Mouse (Mus musculus): Measurements from ENCODE around the gene Myl6b. TPM values are rescaled to one million over a fixed set of nuclear protein-coding genes. Genes with fewer than 3 reads are reported as not detected.

Gene Myl6b
- polyA plus RNA-seq, 1 experiment = 16.7 TPM

- no peaks in the 10 kb centered on the region for H3K79me2 ChIP-seq (ENCODE audit: control insufficient read depth, insufficient read depth)
- TF ChIP-seq FOSL1 (IDR thresholded peaks at IDR 0.05; ENCODE audit: insufficient read depth, low read length, poor library complexity, severe bottlenecking) = no peak
- no peak for TF ChIP-seq MYOG (IDR thresholded peaks at IDR 0.05; ENCODE audit: control insufficient read depth, extremely low read depth, insufficient read length)
- no peak for TF ChIP-seq CEBPB (IDR thresholded peaks at IDR 0.05; ENCODE audit: low read depth)
- no peak for TF ChIP-seq CTCF (IDR thresholded peaks at IDR 0.05; ENCODE audit: control insufficient read depth, insufficient read depth, insufficient read length)
- no peak for TF ChIP-seq MAX (IDR thresholded peaks at IDR 0.05)
- TF ChIP-seq USF1 (IDR thresholded peaks at IDR 0.05; ENCODE audit: low read depth) = no peak
- no peak for TF ChIP-seq MYOD1 (IDR thresholded peaks at IDR 0.05; ENCODE audit: control insufficient read depth, insufficient read length, low read depth)
- H3K79me3 ChIP-seq (ENCODE audit: low read depth) = no peaks in the 10 kb centered on the region
- H3K4me3 ChIP-seq (ENCODE audit: insufficient read depth, poor library complexity, severe bottlenecking) = no peak overlapping the region
- no peak overlapping the region for H3ac ChIP-seq (ENCODE audit: control insufficient read depth, insufficient read length, low read depth)
- peaks cover 71% of the 10 kb centered on the region for H3K36me3 ChIP-seq (ENCODE audit: control insufficient read depth, insufficient read depth)
- no peaks in the 10 kb centered on the region for H3K27me3 ChIP-seq (ENCODE audit: control insufficient read depth, insufficient read depth, insufficient read length)
These were observed 13.3 kb upstream of the Myl6b start for GRCm38 (mm10) chr10:128511761-128512160.

- peaks cover 65% of the 10 kb centered on the region for H3K36me3 ChIP-seq (ENCODE audit: control insufficient read depth, insufficient read depth)
- H3K79me2 ChIP-seq (ENCODE audit: control insufficient read depth, insufficient read depth) = no peaks in the 10 kb centered on the region
- no peak overlapping the region for H3K4me3 ChIP-seq (ENCODE audit: insufficient read depth, poor library complexity, severe bottlenecking)
- H3K79me3 ChIP-seq (ENCODE audit: low read depth) = no peaks in the 10 kb centered on the region
- no peak overlapping the region for H3ac ChIP-seq (ENCODE audit: control insufficient read depth, insufficient read length, low read depth)
- H3K27me3 ChIP-seq (ENCODE audit: control insufficient read depth, insufficient read depth, insufficient read length) = no peaks in the 10 kb centered on the region
- no peak for TF ChIP-seq FOSL1 (IDR thresholded peaks at IDR 0.05; ENCODE audit: insufficient read depth, low read length, poor library complexity, severe bottlenecking)
- TF ChIP-seq CTCF (IDR thresholded peaks at IDR 0.05; ENCODE audit: control insufficient read depth, insufficient read depth, insufficient read length) = no peak
- TF ChIP-seq MYOD1 (IDR thresholded peaks at IDR 0.05; ENCODE audit: control insufficient read depth, insufficient read length, low read depth) = no peak
- no peak for TF ChIP-seq CEBPB (IDR thresholded peaks at IDR 0.05; ENCODE audit: low read depth)
- no peak for TF ChIP-seq MYOG (IDR thresholded peaks at IDR 0.05; ENCODE audit: control insufficient read depth, extremely low read depth, insufficient read length)
- TF ChIP-seq MAX (IDR thresholded peaks at IDR 0.05) = no peak
- TF ChIP-seq USF1 (IDR thresholded peaks at IDR 0.05; ENCODE audit: low read depth) = no peak
These were observed 12.7 kb upstream of the Myl6b start for GRCm38 (mm10) chr10:128511189-128511588.

GRCm38 (mm10) chr10:128510301-128510700 is 11.8 kb upstream of the Myl6b start:
- no peaks in the 10 kb centered on the region for H3K79me2 ChIP-seq (ENCODE audit: control insufficient read depth, insufficient read depth)
- no peak overlapping the region for H3ac ChIP-seq (ENCODE audit: control insufficient read depth, insufficient read length, low read depth)
- TF ChIP-seq MYOD1 (IDR thresholded peaks at IDR 0.05; ENCODE audit: control insufficient read depth, insufficient read length, low read depth) (no peak), USF1 (IDR thresholded peaks at IDR 0.05; ENCODE audit: low read depth) (no peak)
- H3K27me3 ChIP-seq (ENCODE audit: control insufficient read depth, insufficient read depth, insufficient read length) = no peaks in the 10 kb centered on the region
- H3K36me3 ChIP-seq (ENCODE audit: control insufficient read depth, insufficient read depth) = peaks cover 57% of the 10 kb centered on the region
- H3K79me3 ChIP-seq (ENCODE audit: low read depth) = no peaks in the 10 kb centered on the region
- no peak overlapping the region for H3K4me3 ChIP-seq (ENCODE audit: insufficient read depth, poor library complexity, severe bottlenecking)

- no peak for TF ChIP-seq CEBPB (IDR thresholded peaks at IDR 0.05; ENCODE audit: low read depth)
- no peak for TF ChIP-seq FOSL1 (IDR thresholded peaks at IDR 0.05; ENCODE audit: insufficient read depth, low read length, poor library complexity, severe bottlenecking)
- TF ChIP-seq MAX (IDR thresholded peaks at IDR 0.05) = no peak
- TF ChIP-seq CTCF (IDR thresholded peaks at IDR 0.05; ENCODE audit: control insufficient read depth, insufficient read depth, insufficient read length) = no peak
- TF ChIP-seq USF1 (IDR thresholded peaks at IDR 0.05; ENCODE audit: low read depth) = no peak
- no peak overlapping the region for H3ac ChIP-seq (ENCODE audit: control insufficient read depth, insufficient read length, low read depth)
These were observed 11.3 kb upstream of the Myl6b start for GRCm38 (mm10) chr10:128509831-128510230.

GRCm38 (mm10) chr10:128509203-128509602 is 10.7 kb upstream of the Myl6b start:
- no peak for TF ChIP-seq CTCF (IDR thresholded peaks at IDR 0.05; ENCODE audit: control insufficient read depth, insufficient read depth, insufficient read length)
- TF ChIP-seq CEBPB (IDR thresholded peaks at IDR 0.05; ENCODE audit: low read depth) = no peak
- TF ChIP-seq MYOD1 (IDR thresholded peaks at IDR 0.05; ENCODE audit: control insufficient read depth, insufficient read length, low read depth) = no peak
- no peak for TF ChIP-seq USF1 (IDR thresholded peaks at IDR 0.05; ENCODE audit: low read depth)
- no peak for TF ChIP-seq MYOG (IDR thresholded peaks at IDR 0.05; ENCODE audit: control insufficient read depth, extremely low read depth, insufficient read length)
- TF ChIP-seq MAX (IDR thresholded peaks at IDR 0.05) = no peak
- no peak for TF ChIP-seq FOSL1 (IDR thresholded peaks at IDR 0.05; ENCODE audit: insufficient read depth, low read length, poor library complexity, severe bottlenecking)
- H3K79me3 ChIP-seq (ENCODE audit: low read depth) = no peaks in the 10 kb centered on the region
- no peak overlapping the region for H3K4me3 ChIP-seq (ENCODE audit: insufficient read depth, poor library complexity, severe bottlenecking)
- no peak overlapping the region for H3ac ChIP-seq (ENCODE audit: control insufficient read depth, insufficient read length, low read depth)
- H3K79me2 ChIP-seq (ENCODE audit: control insufficient read depth, insufficient read depth) = no peaks in the 10 kb centered on the region
- H3K36me3 ChIP-seq (ENCODE audit: control insufficient read depth, insufficient read depth) = peaks cover 46% of the 10 kb centered on the region
- no peaks in the 10 kb centered on the region for H3K27me3 ChIP-seq (ENCODE audit: control insufficient read depth, insufficient read depth, insufficient read length)

More at GRCm38 (mm10) chr10:128509831-128510230, 11.3 kb upstream of the Myl6b start:
- Histone ChIP-seq H3K36me3 (ENCODE audit: control insufficient read depth, insufficient read depth) (peaks cover 52% of the 10 kb centered on the region), H3K27me3 (ENCODE audit: control insufficient read depth, insufficient read depth, insufficient read length) (no peaks in the 10 kb centered on the region), H3K4me3 (ENCODE audit: insufficient read depth, poor library complexity, severe bottlenecking) (no peak overlapping the region), H3K79me3 (ENCODE audit: low read depth) (no peaks in the 10 kb centered on the region), H3K79me2 (ENCODE audit: control insufficient read depth, insufficient read depth) (no peaks in the 10 kb centered on the region)

GRCm38 (mm10) chr10:128508260-128508659 is 9.8 kb upstream of the Myl6b start:
- no peaks in the 10 kb centered on the region for H3K27me3 ChIP-seq (ENCODE audit: control insufficient read depth, insufficient read depth, insufficient read length)
- no peak overlapping the region for H3K4me3 ChIP-seq (ENCODE audit: insufficient read depth, poor library complexity, severe bottlenecking)
- no peaks in the 10 kb centered on the region for H3K79me3 ChIP-seq (ENCODE audit: low read depth)
- TF ChIP-seq MAX (IDR thresholded peaks at IDR 0.05) = no peak
- TF ChIP-seq CTCF (IDR thresholded peaks at IDR 0.05; ENCODE audit: control insufficient read depth, insufficient read depth, insufficient read length) = no peak
- no peak for TF ChIP-seq MYOG (IDR thresholded peaks at IDR 0.05; ENCODE audit: control insufficient read depth, extremely low read depth, insufficient read length)
- no peak for TF ChIP-seq MYOD1 (IDR thresholded peaks at IDR 0.05; ENCODE audit: control insufficient read depth, insufficient read length, low read depth)
- no peak for TF ChIP-seq USF1 (IDR thresholded peaks at IDR 0.05; ENCODE audit: low read depth)
- no peak for TF ChIP-seq FOSL1 (IDR thresholded peaks at IDR 0.05; ENCODE audit: insufficient read depth, low read length, poor library complexity, severe bottlenecking)
- H3K79me2 ChIP-seq (ENCODE audit: control insufficient read depth, insufficient read depth) = no peaks in the 10 kb centered on the region
- peaks cover 36% of the 10 kb centered on the region for H3K36me3 ChIP-seq (ENCODE audit: control insufficient read depth, insufficient read depth)
- H3ac ChIP-seq (ENCODE audit: control insufficient read depth, insufficient read length, low read depth) = no peak overlapping the region

All from C2C12 (cell line).